In genomic region chr17:9757725-9758251, GRCm38 (mm10) we compare ENCODE assay signal across 22 mouse cellular contexts.
DNase-seq lines count a peak whose midpoint lies in the region; ATAC-seq and TF ChIP-seq lines count a peak whose summit lies in the region.
"Had no signal": no experiment of that assay in that cellular context is flagged by ENCODE, and none has a peak within 500 bp of the region (broad histone marks: within the 10 kb centered on the region; RNA-seq: fewer than 3 reads in every experiment).

No protein-coding gene starts in this region.

- DNase-seq in gastrocnemius, adult 2 months: peak; percentile 38
- no peak for DNase-seq in gastrocnemius, postnatal 4 days (ENCODE audit: low spot score in 2 of 2)
- DNase-seq in midbrain, embryonic 11.5 days (ENCODE audit: low spot score, missing footprints): peak; percentile 41
- no peak for DNase-seq in lung, postnatal 36 days
- DNase-seq: adrenal gland, adult 2 months; adrenal gland, postnatal 25 days; cerebellum, adult 18-20 months; cerebellum, adult 9-11 months; cerebellum, postnatal 36 days; gastrocnemius, postnatal 25 days; heart, postnatal 4 days had no signal

- H3K9me3 ChIP-seq in hindbrain, embryonic 13.5 days: no peaks in the 10 kb centered on the region
- H3K9me3 ChIP-seq in hindbrain, embryonic 12.5 days (replicated peaks): no peaks in the 10 kb centered on the region
- H3K9me3 ChIP-seq in midbrain, embryonic 11.5 days (ENCODE audit: control insufficient read depth, low read length): no peaks in the 10 kb centered on the region
- no peaks in the 10 kb centered on the region for H3K9me3 ChIP-seq in midbrain, embryonic 13.5 days
- H3K9me3 ChIP-seq: embryonic facial prominence, embryonic 13.5 days; forebrain, embryonic 12.5 days; heart, embryonic 13.5 days; intestine, embryonic 15.5 days had no signal

- no peak overlapping the region for H3K4me2 ChIP-seq in hindbrain, embryonic 13.5 days
- H3K4me2 ChIP-seq in hindbrain, embryonic 12.5 days (replicated peaks): no peak overlapping the region
- no peak overlapping the region for H3K4me2 ChIP-seq in midbrain, embryonic 11.5 days
- H3K4me2 ChIP-seq in midbrain, embryonic 13.5 days (replicated peaks): no peak overlapping the region
- peak overlapping the region; percentile 81 for H3K4me2 ChIP-seq in myocyte (ENCODE audit: low read depth)
- H3K4me2 ChIP-seq: embryonic facial prominence, embryonic 13.5 days; forebrain, embryonic 12.5 days; heart, embryonic 13.5 days; intestine, embryonic 15.5 days had no signal

- H3K27ac ChIP-seq in gastrocnemius, adult 2 months: peak overlapping the region; percentile 86
- peak overlapping the region; percentile 19; the same call in 1 of the 2 replicates for H3K27ac ChIP-seq in hindbrain, embryonic 13.5 days
- H3K27ac ChIP-seq in hindbrain, embryonic 12.5 days: no peak overlapping the region
- H3K27ac ChIP-seq in midbrain, embryonic 11.5 days (ENCODE audit: low read depth, low read length): no peak overlapping the region
- H3K27ac ChIP-seq in midbrain, embryonic 13.5 days: no peak overlapping the region
- H3K27ac ChIP-seq: embryonic facial prominence, embryonic 13.5 days; forebrain, embryonic 12.5 days; heart, embryonic 13.5 days; intestine, embryonic 15.5 days had no signal

- H3K36me3 ChIP-seq in hindbrain, embryonic 13.5 days: no peaks in the 10 kb centered on the region
- H3K36me3 ChIP-seq in hindbrain, embryonic 12.5 days: no peaks in the 10 kb centered on the region
- H3K36me3 ChIP-seq in midbrain, embryonic 11.5 days (ENCODE audit: control insufficient read depth, insufficient read depth, low read length): no peaks in the 10 kb centered on the region
- no peaks in the 10 kb centered on the region for H3K36me3 ChIP-seq in midbrain, embryonic 13.5 days
- H3K36me3 ChIP-seq in myocyte (ENCODE audit: control insufficient read depth, insufficient read depth): no peaks in the 10 kb centered on the region
- H3K36me3 ChIP-seq: embryonic facial prominence, embryonic 13.5 days; forebrain, embryonic 12.5 days; heart, embryonic 13.5 days; intestine, embryonic 15.5 days had no signal

- intact Hi-C loops in gastrocnemius, adult 2 months (cut with DNase I): loop anchor here (2.0 to 10.0 kb wide), 6 partner anchors 137 to 1310 kb away; no protein-coding TSS in a partner anchor

- H3K4me1 ChIP-seq in hindbrain, embryonic 13.5 days (replicated peaks): peaks cover 28% of the 10 kb centered on the region
- H3K4me1 ChIP-seq in hindbrain, embryonic 12.5 days: peaks cover 22% of the 10 kb centered on the region
- H3K4me1 ChIP-seq in midbrain, embryonic 11.5 days (ENCODE audit: control insufficient read depth, insufficient read depth, low read length): peaks cover 23% of the 10 kb centered on the region
- peaks cover 25% of the 10 kb centered on the region for H3K4me1 ChIP-seq in midbrain, embryonic 13.5 days (replicated peaks)
- H3K4me1 ChIP-seq: embryonic facial prominence, embryonic 13.5 days; intestine, embryonic 15.5 days had no signal

- H3ac ChIP-seq in myocyte (ENCODE audit: control insufficient read depth, insufficient read length): no peak overlapping the region

- 90% methylated on average over 4 of the region's 4 CpGs for WGBS in hindbrain, embryonic 13.5 days
- 98% methylated on average over 4 of the region's 4 CpGs for WGBS in hindbrain, embryonic 12.5 days
- 95% methylated on average over 4 of the region's 4 CpGs for WGBS in midbrain, embryonic 11.5 days
- WGBS in midbrain, embryonic 13.5 days: 97% methylated on average over 4 of the region's 4 CpGs

- H3K79me2 ChIP-seq in myocyte (ENCODE audit: control insufficient read depth, insufficient read depth): no peaks in the 10 kb centered on the region

- no peaks in the 10 kb centered on the region for H3K27me3 ChIP-seq in hindbrain, embryonic 13.5 days
- no peaks in the 10 kb centered on the region for H3K27me3 ChIP-seq in hindbrain, embryonic 12.5 days
- no peaks in the 10 kb centered on the region for H3K27me3 ChIP-seq in midbrain, embryonic 11.5 days (ENCODE audit: control insufficient read depth, insufficient read depth, low read length)
- H3K27me3 ChIP-seq in midbrain, embryonic 13.5 days: no peaks in the 10 kb centered on the region
- no peaks in the 10 kb centered on the region for H3K27me3 ChIP-seq in myocyte (ENCODE audit: control insufficient read depth, insufficient read depth, insufficient read length)
- H3K27me3 ChIP-seq: heart, embryonic 13.5 days; intestine, embryonic 15.5 days; Patski had no signal

- TF ChIP-seq POLR2A in myocyte (IDR thresholded peaks at IDR 0.05; ENCODE audit: insufficient read length, low read depth): no peak

- H3K4me3 ChIP-seq in gastrocnemius, adult 2 months: no peak overlapping the region
- H3K4me3 ChIP-seq in hindbrain, embryonic 13.5 days: no peak overlapping the region
- no peak overlapping the region for H3K4me3 ChIP-seq in hindbrain, embryonic 12.5 days
- H3K4me3 ChIP-seq in midbrain, embryonic 11.5 days (ENCODE audit: low read depth, low read length): no peak overlapping the region
- no peak overlapping the region for H3K4me3 ChIP-seq in midbrain, embryonic 13.5 days (replicated peaks)
- H3K4me3 ChIP-seq in myocyte: no peak overlapping the region
- H3K4me3 ChIP-seq: embryonic facial prominence, embryonic 13.5 days; forebrain, embryonic 12.5 days; heart, embryonic 13.5 days; intestine, embryonic 15.5 days had no signal

- TF ChIP-seq CTCF in gastrocnemius, adult 2 months (IDR thresholded peaks at IDR 0.05): no peak

- H3K9ac ChIP-seq in hindbrain, embryonic 13.5 days: no peak overlapping the region
- H3K9ac ChIP-seq in hindbrain, embryonic 12.5 days: no peak overlapping the region
- no peak overlapping the region for H3K9ac ChIP-seq in midbrain, embryonic 11.5 days (ENCODE audit: low read length)
- no peak overlapping the region for H3K9ac ChIP-seq in midbrain, embryonic 13.5 days (replicated peaks)
- H3K9ac ChIP-seq: embryonic facial prominence, embryonic 13.5 days; forebrain, embryonic 12.5 days; heart, embryonic 13.5 days; intestine, embryonic 15.5 days had no signal

- no peak for ATAC-seq in hindbrain, embryonic 13.5 days (ENCODE audit: low FRiP score)
- ATAC-seq in hindbrain, embryonic 12.5 days (ENCODE audit: low FRiP score): no peak
- no peak for ATAC-seq in midbrain, embryonic 11.5 days (ENCODE audit: low FRiP score)
- ATAC-seq in midbrain, embryonic 13.5 days: no peak
- ATAC-seq: activated CD4-positive, CD25-positive, alpha-beta regulatory T cell, adult 4 months; forebrain, embryonic 16.5 days; intestine, embryonic 15.5 days; Patski had no signal

TF ChIP-seq in myocyte, 11 proteins besides CTCF, POLR2A, EP300 and RAD21:
- peak; percentile 20 to 75 (median 39) for TF ChIP-seq MYOD1 (IDR thresholded peaks at IDR 0.05; ENCODE audit: control insufficient read depth in 1 of 3, insufficient read length in 2 of 3, low read depth in 2 of 3)
- no peak for TF ChIP-seq USF1 (IDR thresholded peaks at IDR 0.05; ENCODE audit: low read depth)
- no peak for TF ChIP-seq TCF3 (IDR thresholded peaks at IDR 0.05; ENCODE audit: insufficient read length, low read depth)
- TF ChIP-seq TCF12 (IDR thresholded peaks at IDR 0.05; ENCODE audit: insufficient read depth, poor library complexity, severe bottlenecking): peak; percentile 14
- no peak for TF ChIP-seq E2F4 (IDR thresholded peaks at IDR 0.05; ENCODE audit: insufficient read depth)
- TF ChIP-seq POLR2AphosphoS2 (IDR thresholded peaks at IDR 0.05; ENCODE audit: insufficient read length, low read depth): no peak
- no peak for TF ChIP-seq SRF (IDR thresholded peaks at IDR 0.05; ENCODE audit: control insufficient read depth, insufficient read length, low read depth)
- TF ChIP-seq MAX (IDR thresholded peaks at IDR 0.05; ENCODE audit: low read depth): no peak
- TF ChIP-seq REST (IDR thresholded peaks at IDR 0.05; ENCODE audit: insufficient read depth, insufficient read length): no peak
- peak in 2 of 3 experiments; percentile 62 to 68 for TF ChIP-seq MYOG (IDR thresholded peaks at IDR 0.05; ENCODE audit: control insufficient read depth in 1 of 3, insufficient read depth in 1 of 3, insufficient read length in 2 of 3, low read depth in 2 of 3)
- peak; percentile 96 for TF ChIP-seq CEBPB (IDR thresholded peaks at IDR 0.05; ENCODE audit: insufficient read depth, poor library complexity, severe bottlenecking)
TF ChIP-seq in myocyte: peak in this region for 4.

Comparison
In these comparisons a context has a peak if more than half of its experiments do, and no peak if none do; other contexts are left out.
1. DNase-seq: peak in gastrocnemius, adult 2 months (single experiment) and midbrain, embryonic 11.5 days (single experiment); none in gastrocnemius, postnatal 4 days (0 of 2) and lung, postnatal 36 days (single experiment).
2. H3K27ac ChIP-seq: peak in gastrocnemius, adult 2 months (single experiment) and hindbrain, embryonic 13.5 days (single experiment); none in hindbrain, embryonic 12.5 days (single experiment), midbrain, embryonic 11.5 days (single experiment) and midbrain, embryonic 13.5 days (single experiment).